Mouse (Mus musculus): ENCODE results near the gene Sept5. TPM values are rescaled to one million over a fixed set of nuclear protein-coding genes. Genes with fewer than 3 reads are reported as not detected.

Sept5 gene
- total and polyA plus RNA-seq, 2 experiments from 2014 or later: 195 to 286 TPM

GRCm38 (mm10) chr16:18643406-18643998 lies 13.7 kb upstream of the Sept5 start:
- H3K9ac ChIP-seq (replicated peaks; ENCODE audit: low read length): no peak overlapping the region
- no peak for ATAC-seq
- H3K27ac ChIP-seq: no peak overlapping the region
- DNase-seq (ENCODE audit: low spot score): no peak
- H3K4me1 ChIP-seq (ENCODE audit: insufficient read depth, low read length): no peaks in the 10 kb centered on the region
- H3K4me2 ChIP-seq (ENCODE audit: low read depth, low read length): no peak overlapping the region
- WGBS: 78% methylated on average over 11 of the region's 11 CpGs
- no peaks in the 10 kb centered on the region for H3K9me3 ChIP-seq (ENCODE audit: low read length)
- H3K4me3 ChIP-seq (ENCODE audit: low read length): no peak overlapping the region
- no peak for TF ChIP-seq CTCF (IDR thresholded peaks at IDR 0.05; ENCODE audit: low read depth)
- H3K27me3 ChIP-seq (ENCODE audit: insufficient read depth, low read length): no peaks in the 10 kb centered on the region
- H3K36me3 ChIP-seq (ENCODE audit: insufficient read depth, low read length): no peaks in the 10 kb centered on the region

- Histone ChIP-seq H3K27me3 (ENCODE audit: insufficient read depth, low read length) (no peaks in the 10 kb centered on the region), H3K9ac (replicated peaks; ENCODE audit: low read length) (no peak overlapping the region), H3K36me3 (ENCODE audit: insufficient read depth, low read length) (no peaks in the 10 kb centered on the region), H3K27ac (no peak overlapping the region), H3K9me3 (ENCODE audit: low read length) (no peaks in the 10 kb centered on the region), H3K4me1 (ENCODE audit: insufficient read depth, low read length) (no peaks in the 10 kb centered on the region), H3K4me3 (ENCODE audit: low read length) (no peak overlapping the region), H3K4me2 (ENCODE audit: low read depth, low read length) (no peak overlapping the region)
- ATAC-seq (no peak), DNase-seq (ENCODE audit: low spot score) (no peak)
- 85% methylated on average over 4 of the region's 4 CpGs for WGBS
- TF ChIP-seq CTCF (IDR thresholded peaks at IDR 0.05; ENCODE audit: low read depth): no peak
Observed at GRCm38 (mm10) chr16:18642897-18643296, 13.1 kb upstream of the Sept5 start.

- DNase-seq (ENCODE audit: low spot score) (no peak), ATAC-seq (no peak)
- H3K4me1 ChIP-seq (ENCODE audit: insufficient read depth, low read length): no peaks in the 10 kb centered on the region
- no peaks in the 10 kb centered on the region for H3K27me3 ChIP-seq (ENCODE audit: insufficient read depth, low read length)
- no peak overlapping the region for H3K4me2 ChIP-seq (ENCODE audit: low read depth, low read length)
- no peak overlapping the region for H3K4me3 ChIP-seq (ENCODE audit: low read length)
- WGBS: 52% methylated on average over 7 of the region's 7 CpGs
- H3K9ac ChIP-seq (replicated peaks; ENCODE audit: low read length): no peak overlapping the region
- no peaks in the 10 kb centered on the region for H3K36me3 ChIP-seq (ENCODE audit: insufficient read depth, low read length)
- no peak for TF ChIP-seq CTCF (IDR thresholded peaks at IDR 0.05; ENCODE audit: low read depth)
- no peaks in the 10 kb centered on the region for H3K9me3 ChIP-seq (ENCODE audit: low read length)
- no peak overlapping the region for H3K27ac ChIP-seq
Observed at GRCm38 (mm10) chr16:18642291-18642690, 12.5 kb upstream of the Sept5 start.

- TF ChIP-seq CTCF (IDR thresholded peaks at IDR 0.05; ENCODE audit: low read depth): no peak
Observed at GRCm38 (mm10) chr16:18639382-18639929, 9.7 kb upstream of the Sept5 start.

GRCm38 (mm10) chr16:18638396-18638795 lies 8.6 kb upstream of the Sept5 start:
- TF ChIP-seq CTCF (IDR thresholded peaks at IDR 0.05; ENCODE audit: low read depth): no peak
- WGBS: 47% methylated on average over 2 of the region's 2 CpGs

More at GRCm38 (mm10) chr16:18639382-18639929, 9.7 kb upstream of the Sept5 start:
- DNase-seq (ENCODE audit: low spot score) (no peak), ATAC-seq (no peak)
- Histone ChIP-seq H3K27ac (no peak overlapping the region), H3K4me2 (ENCODE audit: low read depth, low read length) (no peak overlapping the region), H3K4me3 (ENCODE audit: low read length) (no peak overlapping the region), H3K9me3 (ENCODE audit: low read length) (no peaks in the 10 kb centered on the region), H3K4me1 (ENCODE audit: insufficient read depth, low read length) (no peaks in the 10 kb centered on the region), H3K9ac (replicated peaks; ENCODE audit: low read length) (no peak overlapping the region), H3K36me3 (ENCODE audit: insufficient read depth, low read length) (no peaks in the 10 kb centered on the region), H3K27me3 (ENCODE audit: insufficient read depth, low read length) (no peaks in the 10 kb centered on the region)
- WGBS: 84% methylated on average over 1 of the region's 1 CpGs

GRCm38 (mm10) chr16:18636804-18637203 lies 7.0 kb upstream of the Sept5 start:
- Histone ChIP-seq H3K4me1 (ENCODE audit: insufficient read depth, low read length) (no peaks in the 10 kb centered on the region), H3K27ac (no peak overlapping the region), H3K4me2 (ENCODE audit: low read depth, low read length) (no peak overlapping the region), H3K9ac (replicated peaks; ENCODE audit: low read length) (no peak overlapping the region), H3K36me3 (ENCODE audit: insufficient read depth, low read length) (no peaks in the 10 kb centered on the region), H3K4me3 (ENCODE audit: low read length) (no peak overlapping the region), H3K9me3 (ENCODE audit: low read length) (no peaks in the 10 kb centered on the region), H3K27me3 (ENCODE audit: insufficient read depth, low read length) (no peaks in the 10 kb centered on the region)
- no peak for DNase-seq (ENCODE audit: low spot score)
- WGBS: 48% methylated on average over 3 of the region's 3 CpGs
- no peak for TF ChIP-seq CTCF (IDR thresholded peaks at IDR 0.05; ENCODE audit: low read depth)
- no peak for ATAC-seq

More at GRCm38 (mm10) chr16:18638396-18638795, 8.6 kb upstream of the Sept5 start:
- ATAC-seq (no peak), DNase-seq (ENCODE audit: low spot score) (no peak)
- H3K9me3 ChIP-seq (ENCODE audit: low read length): no peaks in the 10 kb centered on the region
- H3K9ac ChIP-seq (replicated peaks; ENCODE audit: low read length): no peak overlapping the region
- H3K4me2 ChIP-seq (ENCODE audit: low read depth, low read length): no peak overlapping the region
- no peak overlapping the region for H3K4me3 ChIP-seq (ENCODE audit: low read length)
- no peaks in the 10 kb centered on the region for H3K36me3 ChIP-seq (ENCODE audit: insufficient read depth, low read length)
- H3K4me1 ChIP-seq (ENCODE audit: insufficient read depth, low read length): no peaks in the 10 kb centered on the region
- no peak overlapping the region for H3K27ac ChIP-seq
- H3K27me3 ChIP-seq (ENCODE audit: insufficient read depth, low read length): no peaks in the 10 kb centered on the region

- Histone ChIP-seq H3K4me2 (ENCODE audit: low read depth, low read length) (no peak overlapping the region), H3K27ac (no peak overlapping the region), H3K9me3 (ENCODE audit: low read length) (no peaks in the 10 kb centered on the region), H3K27me3 (ENCODE audit: insufficient read depth, low read length) (no peaks in the 10 kb centered on the region), H3K4me1 (ENCODE audit: insufficient read depth, low read length) (no peaks in the 10 kb centered on the region), H3K4me3 (ENCODE audit: low read length) (no peak overlapping the region), H3K36me3 (ENCODE audit: insufficient read depth, low read length) (no peaks in the 10 kb centered on the region), H3K9ac (replicated peaks; ENCODE audit: low read length) (no peak overlapping the region)
- ATAC-seq: no peak
- 75% methylated on average over 5 of the region's 5 CpGs for WGBS
- TF ChIP-seq CTCF (IDR thresholded peaks at IDR 0.05; ENCODE audit: low read depth): no peak
- DNase-seq (ENCODE audit: low spot score): no peak
Observed at GRCm38 (mm10) chr16:18636401-18636800, 6.6 kb upstream of the Sept5 start.

Data from hindbrain, postnatal 0 days (tissue).